Mouse (Mus musculus): Measurements from ENCODE around the gene Nprl3. TPM values are rescaled to one million over a fixed set of nuclear protein-coding genes. Genes with fewer than 3 reads are reported as not detected.
"Not testable (repeated sequence)": the region's sequence is repeated elsewhere in the genome, so short reads cannot be mapped to it uniquely, and the experiment has no call there.

Gene Nprl3
- 43.7 and 47.8 TPM in 2 replicates for polyA plus RNA-seq (2016; fragmentation: Nextera tagmentation; extraction: Ambion mirVana)

- Histone ChIP-seq H3K4me1 (replicated peaks) (peaks cover 5% of the 10 kb centered on the region), H3K4me2 (peak within 1 kb of the TSS; percentile 60), H3K27ac (peak within 1 kb of the TSS; percentile 97), H3K9ac (replicated peaks) (peak within 1 kb of the TSS; percentile 90), H3K36me3 (peaks cover 5% of the 10 kb centered on the region), H3K27me3 (no peaks in the 10 kb centered on the region), H3K4me3 (replicated peaks) (peak within 1 kb of the TSS; percentile 80), H3K9me3 (no peaks in the 10 kb centered on the region)
- ATAC-seq (ENCODE audit: insufficient number of reproducible peaks, insufficient read depth, low FRiP score, low TSS enrichment, low read depth) = peak; percentile 97
- under 1% methylated on average over 54 of the region's 54 CpGs for WGBS
Measured at GRCm38 (mm10) chr11:32267188-32267884, at the start of gene Nprl3. Nprl3 (minus strand) TSS chr11:32267707.

- Histone ChIP-seq H3K27me3 (no peaks in the 10 kb centered on the region), H3K36me3 (no peaks in the 10 kb centered on the region), H3K4me1 (replicated peaks) (peaks cover 1% of the 10 kb centered on the region; the same call in 1 of the 2 replicates), H3K4me2 (no peak overlapping the region), H3K27ac (no peak overlapping the region), H3K9ac (replicated peaks) (no peak overlapping the region), H3K4me3 (replicated peaks) (no peak overlapping the region), H3K9me3 (no peaks in the 10 kb centered on the region)
- ATAC-seq (ENCODE audit: insufficient number of reproducible peaks, insufficient read depth, low FRiP score, low TSS enrichment, low read depth) = no peak
- 83% methylated on average over 3 of the region's 3 CpGs for WGBS
Measured at GRCm38 (mm10) chr11:32316009-32316408, 48.5 kb upstream of the Nprl3 start.

GRCm38 (mm10) chr11:32309928-32310327, 42.4 kb upstream of the Nprl3 start:
- WGBS = 73% methylated on average over 3 of the region's 3 CpGs
- Histone ChIP-seq H3K9me3 (no peaks in the 10 kb centered on the region), H3K9ac (replicated peaks) (no peak overlapping the region), H3K4me2 (no peak overlapping the region), H3K27me3 (no peaks in the 10 kb centered on the region), H3K4me1 (replicated peaks) (no peaks in the 10 kb centered on the region), H3K36me3 (no peaks in the 10 kb centered on the region), H3K27ac (no peak overlapping the region), H3K4me3 (replicated peaks) (no peak overlapping the region)
- ATAC-seq (ENCODE audit: insufficient number of reproducible peaks, insufficient read depth, low FRiP score, low TSS enrichment, low read depth) = no peak

GRCm38 (mm10) chr11:32309446-32309845, 41.9 kb upstream of the Nprl3 start:
- no peak for ATAC-seq (ENCODE audit: insufficient number of reproducible peaks, insufficient read depth, low FRiP score, low TSS enrichment, low read depth)
- no peaks in the 10 kb centered on the region for H3K36me3 ChIP-seq
- H3K9ac ChIP-seq (replicated peaks) = no peak overlapping the region
- H3K27ac ChIP-seq = no peak overlapping the region
- no peaks in the 10 kb centered on the region for H3K27me3 ChIP-seq
- no peak overlapping the region for H3K4me3 ChIP-seq (replicated peaks)
- H3K4me1 ChIP-seq (replicated peaks) = no peaks in the 10 kb centered on the region
- H3K9me3 ChIP-seq = no peaks in the 10 kb centered on the region
- WGBS = 59% methylated on average over 4 of the region's 4 CpGs
- no peak overlapping the region for H3K4me2 ChIP-seq

- WGBS = 71% methylated on average over 1 of the region's 1 CpGs
- H3K36me3 ChIP-seq = no peaks in the 10 kb centered on the region
- H3K27ac ChIP-seq = no peak overlapping the region
- H3K4me2 ChIP-seq = no peak overlapping the region
- no peak for ATAC-seq (ENCODE audit: insufficient number of reproducible peaks, insufficient read depth, low FRiP score, low TSS enrichment, low read depth)
- no peak overlapping the region for H3K9ac ChIP-seq (replicated peaks)
- no peak overlapping the region for H3K4me3 ChIP-seq (replicated peaks)
- peaks cover 13% of the 10 kb centered on the region for H3K27me3 ChIP-seq
- no peaks in the 10 kb centered on the region for H3K4me1 ChIP-seq (replicated peaks)
- H3K9me3 ChIP-seq = no peaks in the 10 kb centered on the region
Measured at GRCm38 (mm10) chr11:32307006-32307405, 39.5 kb upstream of the Nprl3 start.

GRCm38 (mm10) chr11:32303455-32303854, 35.9 kb upstream of the Nprl3 start:
- H3K36me3 ChIP-seq = no peaks in the 10 kb centered on the region
- 93% methylated on average over 1 of the region's 1 CpGs for WGBS
- peaks cover 26% of the 10 kb centered on the region for H3K27me3 ChIP-seq
- no peaks in the 10 kb centered on the region for H3K9me3 ChIP-seq
- no peak overlapping the region for H3K9ac ChIP-seq (replicated peaks)
- no peak for ATAC-seq (ENCODE audit: insufficient number of reproducible peaks, insufficient read depth, low FRiP score, low TSS enrichment, low read depth)
- H3K4me2 ChIP-seq = no peak overlapping the region
- no peak overlapping the region for H3K4me3 ChIP-seq (replicated peaks)
- H3K27ac ChIP-seq = no peak overlapping the region
- no peaks in the 10 kb centered on the region for H3K4me1 ChIP-seq (replicated peaks)

- no peak for ATAC-seq (ENCODE audit: insufficient number of reproducible peaks, insufficient read depth, low FRiP score, low TSS enrichment, low read depth)
- H3K27ac ChIP-seq = no peak overlapping the region
- H3K9ac ChIP-seq (replicated peaks) = no peak overlapping the region
- H3K4me3 ChIP-seq (replicated peaks) = no peak overlapping the region
- no peaks in the 10 kb centered on the region for H3K9me3 ChIP-seq
- no peaks in the 10 kb centered on the region for H3K36me3 ChIP-seq
- 42% methylated on average over 2 of the region's 2 CpGs for WGBS
- peaks cover 26% of the 10 kb centered on the region for H3K27me3 ChIP-seq
- no peaks in the 10 kb centered on the region for H3K4me1 ChIP-seq (replicated peaks)
- no peak overlapping the region for H3K4me2 ChIP-seq
Measured at GRCm38 (mm10) chr11:32302824-32303419, 35.4 kb upstream of the Nprl3 start.

- Histone ChIP-seq H3K4me1 (replicated peaks) (no peaks in the 10 kb centered on the region), H3K36me3 (no peaks in the 10 kb centered on the region), H3K4me2 (no peak overlapping the region), H3K27ac (no peak overlapping the region), H3K27me3 (peaks cover 26% of the 10 kb centered on the region), H3K9me3 (no peaks in the 10 kb centered on the region), H3K4me3 (replicated peaks) (no peak overlapping the region), H3K9ac (replicated peaks) (no peak overlapping the region)
- ATAC-seq (ENCODE audit: insufficient number of reproducible peaks, insufficient read depth, low FRiP score, low TSS enrichment, low read depth) = no peak
- WGBS = 78% methylated on average over 1 of the region's 1 CpGs
Measured at GRCm38 (mm10) chr11:32301506-32301905, 34.0 kb upstream of the Nprl3 start.

GRCm38 (mm10) chr11:32300279-32301267, 33.1 kb upstream of the Nprl3 start:
- WGBS = 50% methylated on average over 15 of the region's 17 CpGs

GRCm38 (mm10) chr11:32299865-32300264, 32.4 kb upstream of the Nprl3 start, which contains the start of gene Hbq1a:
Hbq1a (plus strand) TSS chr11:32300069.
- not testable (repeated sequence) for H3K27ac ChIP-seq; H3K9ac ChIP-seq (replicated peaks); H3K4me1 ChIP-seq (replicated peaks); H3K36me3 ChIP-seq; ATAC-seq (ENCODE audit: insufficient number of reproducible peaks, insufficient read depth, low FRiP score, low TSS enrichment, low read depth); H3K9me3 ChIP-seq
- 5% methylated on average over 16 of the region's 16 CpGs for WGBS
- H3K4me2 ChIP-seq = peak within 1 kb of the TSS; percentile 54
- H3K4me3 ChIP-seq (replicated peaks) = peak within 1 kb of the TSS; percentile 32
- H3K27me3 ChIP-seq = peaks cover 26% of the 10 kb centered on the region

More at GRCm38 (mm10) chr11:32300279-32301267, 33.1 kb upstream of the Nprl3 start:
- no peak overlapping the region for H3K27ac ChIP-seq
- ATAC-seq (ENCODE audit: insufficient number of reproducible peaks, insufficient read depth, low FRiP score, low TSS enrichment, low read depth) = no peak
- H3K4me2 ChIP-seq = peak overlapping the region; percentile 54
- peaks cover 26% of the 10 kb centered on the region for H3K27me3 ChIP-seq
- H3K9ac ChIP-seq (replicated peaks) = no peak overlapping the region
- H3K4me3 ChIP-seq (replicated peaks) = peak overlapping the region; percentile 32
- no peaks in the 10 kb centered on the region for H3K4me1 ChIP-seq (replicated peaks)
- no peaks in the 10 kb centered on the region for H3K36me3 ChIP-seq
- no peaks in the 10 kb centered on the region for H3K9me3 ChIP-seq

- no peaks in the 10 kb centered on the region for H3K9me3 ChIP-seq
- H3K4me3 ChIP-seq (replicated peaks) = no peak overlapping the region
- no peaks in the 10 kb centered on the region for H3K4me1 ChIP-seq (replicated peaks)
- no peaks in the 10 kb centered on the region for H3K36me3 ChIP-seq
- 91% methylated on average over 2 of the region's 2 CpGs for WGBS
- no peak overlapping the region for H3K27ac ChIP-seq
- ATAC-seq (ENCODE audit: insufficient number of reproducible peaks, insufficient read depth, low FRiP score, low TSS enrichment, low read depth) = no peak
- H3K9ac ChIP-seq (replicated peaks) = no peak overlapping the region
- no peak overlapping the region for H3K4me2 ChIP-seq
- H3K27me3 ChIP-seq = peaks cover 22% of the 10 kb centered on the region
Measured at GRCm38 (mm10) chr11:32298532-32298918, 31.0 kb upstream of the Nprl3 start.

Measured in limb, embryonic 12.5 days (tissue).